Mouse (Mus musculus) E14TG2a.4 (cell line): ENCODE measurements around the gene Cfap77.

Source experiments
- H3K27me3 ChIP-seq: 2 replicates; pipeline ENCODE4 v1.6.1; 2014; ENCODE audit warnings: low read length, control low read depth; ENCODE audit not compliant: insufficient read depth
- H3K36me3 ChIP-seq: 2 replicates; pipeline ENCODE4 v1.6.1; 2014; ENCODE audit warnings: low read length, control low read depth; ENCODE audit not compliant: insufficient read depth
- H3K4me1 ChIP-seq: replicated peaks from 2 replicates; pipeline ENCODE4 v1.6.1; 2014; ENCODE audit warnings: low read depth, low read length, control low read depth
- H3K4me3 ChIP-seq: replicated peaks from 2 replicates; pipeline ENCODE4 v1.5.1; 2014; ENCODE audit warnings: mild to moderate bottlenecking, low read length
- H3K9me3 ChIP-seq: 2 replicates; pipeline ENCODE4 v1.6.1; 2014; ENCODE audit warnings: low read length, control low read depth
- CTCF ChIP-seq: conservative IDR thresholded peaks from 2 replicates; pipeline ENCODE4 v1.5.1; 2014; ENCODE audit warnings: low read length
- NANOG ChIP-seq: IDR thresholded peaks from 2 replicates; pipeline ENCODE4 v1.6.1; 2014; ENCODE audit warnings: borderline replicate concordance, low read length, mixed read lengths
- POU5F1 ChIP-seq: IDR thresholded peaks from 2 replicates; pipeline ENCODE4 v1.6.1; 2014; ENCODE audit warnings: low read length, borderline replicate concordance

Cfap77 gene

DNA sequence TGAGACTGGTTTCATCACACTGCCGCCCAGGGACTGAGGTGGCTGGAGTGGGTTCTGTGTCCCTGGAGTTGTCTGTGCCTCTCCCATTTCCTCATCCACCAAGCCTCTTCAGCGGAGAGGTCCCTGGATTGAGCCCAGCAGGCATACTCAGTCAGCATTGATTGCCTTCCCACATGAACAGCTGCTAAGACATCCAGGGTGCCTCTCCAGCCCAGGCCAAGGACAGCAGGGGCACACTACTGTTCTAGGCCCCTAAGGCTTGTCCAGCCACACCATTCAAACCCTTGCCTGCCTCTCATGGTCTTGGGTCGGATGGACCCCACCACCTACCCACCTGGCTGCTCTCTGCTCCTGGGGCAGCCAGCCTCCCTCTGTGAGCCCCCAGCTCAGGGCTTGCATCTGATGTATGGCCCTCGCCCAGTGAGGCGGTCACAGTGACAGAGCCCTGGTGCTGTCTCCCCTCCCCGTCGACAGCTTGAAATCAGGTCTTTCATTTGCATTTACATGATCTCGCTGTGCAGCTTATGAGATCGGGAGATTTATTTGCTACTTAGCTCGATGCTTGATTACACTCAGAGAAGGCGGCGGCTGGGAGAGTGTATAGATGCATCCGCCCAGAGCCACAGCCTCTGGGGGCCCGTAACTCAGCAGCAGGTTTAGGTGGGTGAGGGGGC is 57.6 kb downstream of the Cfap77 start:
- Histone ChIP-seq H3K9me3 (no peaks in the 10 kb centered on the region), H3K27me3 (0 out of 2 replicates have a peak, but pooled peaks cover 4% of the 10 kb centered on the region), H3K4me1 (peaks cover 7% of the 10 kb centered on the region), H3K36me3 (no peaks in the 10 kb centered on the region), H3K4me3 (peak overlapping the region; percentile 20; the same call in 1 of the 2 replicates)
- TF ChIP-seq NANOG (no peak), CTCF (no peak), POU5F1 (no peak)

DNA sequence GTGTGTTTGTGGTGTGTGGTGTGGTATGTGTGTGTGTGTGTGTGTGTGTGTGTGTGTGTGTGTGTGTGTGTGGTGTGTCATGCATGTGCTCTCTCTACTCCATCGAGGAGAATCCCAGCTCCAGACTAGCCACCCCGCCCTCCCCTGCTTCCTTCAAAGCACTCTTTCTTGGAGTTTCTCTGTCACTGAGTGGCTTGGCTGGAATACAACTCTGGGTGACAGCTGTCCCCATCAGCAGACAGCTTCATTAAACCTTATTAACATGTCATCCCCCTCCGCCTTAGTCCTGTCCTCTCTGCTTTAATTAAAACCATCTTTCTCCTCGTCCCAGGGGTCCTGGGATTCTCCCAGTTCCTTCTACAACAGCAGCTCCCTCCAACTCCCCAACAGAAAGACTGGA is 59.4 kb downstream of the Cfap77 start:
- Histone ChIP-seq H3K9me3 (no peaks in the 10 kb centered on the region), H3K4me3 (no peak overlapping the region), H3K4me1 (peaks cover 7% of the 10 kb centered on the region), H3K27me3 (no peaks in the 10 kb centered on the region), H3K36me3 (no peaks in the 10 kb centered on the region)
- TF ChIP-seq CTCF = no peak

DNA sequence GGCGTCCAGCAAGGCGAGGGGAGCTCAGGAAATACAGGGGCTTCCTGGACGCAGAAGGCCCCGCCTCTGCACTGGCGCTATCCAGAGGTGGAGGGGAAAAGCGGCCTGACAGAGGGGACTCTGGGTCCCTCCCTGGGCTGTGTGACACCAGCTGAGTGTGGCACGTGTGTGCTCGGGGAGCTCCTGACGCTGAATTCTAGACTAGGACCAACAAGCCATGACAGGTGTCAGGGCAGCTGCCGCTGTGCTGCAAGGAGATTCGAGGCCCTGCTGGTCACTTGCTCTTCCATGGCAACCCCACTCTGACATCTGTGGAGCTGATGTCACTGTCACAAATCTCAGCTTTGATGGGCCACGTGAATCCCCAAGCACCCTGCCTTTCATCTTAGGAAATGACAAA is 60.9 kb downstream of the Cfap77 start:
- no peaks in the 10 kb centered on the region for H3K27me3 ChIP-seq
- TF ChIP-seq NANOG (no peak), CTCF (no peak), POU5F1 (no peak)
- H3K9me3 ChIP-seq = no peaks in the 10 kb centered on the region
- no peaks in the 10 kb centered on the region for H3K36me3 ChIP-seq
- no peak overlapping the region for H3K4me3 ChIP-seq
- H3K4me1 ChIP-seq = peaks cover 15% of the 10 kb centered on the region

DNA sequence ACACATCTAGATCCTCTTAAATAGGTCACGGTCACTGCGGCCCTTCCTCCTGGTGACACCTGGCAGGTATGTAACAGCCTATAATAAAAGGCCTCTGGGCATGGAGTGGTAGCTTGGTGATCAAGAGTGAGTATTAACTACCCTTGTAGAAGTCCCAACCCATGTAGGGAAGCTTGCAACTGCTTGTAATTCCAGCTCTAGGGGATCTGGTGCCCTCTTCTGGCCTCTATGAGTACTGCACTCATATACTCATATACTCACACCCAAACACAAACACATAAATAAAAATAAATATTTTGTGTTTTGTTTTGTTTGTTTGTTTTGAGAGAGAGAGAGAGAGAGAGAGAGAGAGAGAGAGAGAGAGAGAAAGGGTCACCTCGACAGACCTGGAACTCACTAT is 66.1 kb downstream of the Cfap77 start:
- H3K4me3 ChIP-seq = no peak overlapping the region
- TF ChIP-seq POU5F1 (no peak), NANOG (no peak), CTCF (peak; percentile 78)
- H3K27me3 ChIP-seq = peaks cover 14% of the 10 kb centered on the region
- H3K36me3 ChIP-seq = no peaks in the 10 kb centered on the region
- no peaks in the 10 kb centered on the region for H3K9me3 ChIP-seq
- H3K4me1 ChIP-seq = peaks cover 15% of the 10 kb centered on the region

DNA sequence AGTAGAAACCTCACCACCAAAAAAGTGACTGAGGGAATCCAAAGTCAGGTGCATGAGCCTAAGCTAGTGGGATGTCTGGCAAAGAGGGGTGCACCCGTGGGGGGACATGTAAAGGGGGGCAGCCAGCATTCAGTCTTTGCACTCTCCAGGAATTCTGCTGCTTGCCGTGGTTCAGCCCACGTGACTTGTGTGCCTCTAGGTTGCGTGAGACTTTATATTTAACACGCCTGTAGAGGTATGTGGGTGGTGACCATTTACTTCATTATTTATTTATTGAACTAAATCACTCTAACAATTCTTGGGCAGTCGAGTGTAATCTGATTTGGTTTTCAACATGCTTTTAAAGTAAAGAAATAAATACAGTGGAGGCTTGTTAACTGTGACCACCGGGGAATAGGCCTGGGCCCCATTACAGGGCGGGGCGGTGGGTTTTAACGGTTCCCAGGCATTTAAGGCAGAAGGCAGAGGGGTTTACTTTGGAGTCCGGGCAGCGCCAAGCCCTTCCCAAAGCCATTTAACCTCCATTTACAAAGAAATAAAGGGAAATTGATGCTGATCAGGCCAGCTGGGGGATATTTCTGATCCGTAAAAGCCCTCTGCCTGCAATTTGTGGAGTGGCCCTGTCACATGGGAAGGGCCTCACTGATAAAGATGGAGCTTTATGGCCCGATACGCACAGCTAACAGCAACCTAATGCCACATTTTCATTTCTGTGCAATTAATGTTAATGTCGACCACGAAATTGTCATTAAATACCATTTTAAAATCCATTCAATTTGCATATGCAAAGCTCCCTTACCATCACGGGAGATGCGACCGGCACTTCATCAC is 74.6 kb downstream of the Cfap77 start:
- TF ChIP-seq CTCF = no peak
- no peak for TF ChIP-seq POU5F1
- TF ChIP-seq NANOG = no peak
- Histone ChIP-seq H3K4me1 (peaks cover 8% of the 10 kb centered on the region; the same call in 1 of the 2 replicates), H3K9me3 (no peaks in the 10 kb centered on the region), H3K27me3 (peaks cover 17% of the 10 kb centered on the region), H3K4me3 (no peak overlapping the region), H3K36me3 (no peaks in the 10 kb centered on the region)

DNA sequence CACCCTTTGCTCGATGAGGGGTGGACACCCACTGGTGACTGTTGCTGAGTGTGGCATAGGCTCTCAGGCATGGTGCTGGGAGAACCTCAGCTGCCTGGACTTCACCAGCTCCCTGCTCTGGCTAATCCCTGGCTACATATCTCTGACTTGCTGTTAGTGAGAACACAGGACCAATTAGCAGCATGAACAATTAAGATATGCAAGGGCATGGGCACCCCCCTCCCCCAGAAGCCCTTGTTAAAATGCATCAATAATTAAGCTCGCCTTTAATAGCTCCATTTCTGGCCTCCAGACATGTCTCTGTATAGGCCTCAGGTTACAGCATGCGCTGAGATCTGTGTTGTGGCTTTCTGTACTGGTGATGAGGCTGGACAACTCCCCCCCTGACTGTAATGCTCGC is 76.4 kb downstream of the Cfap77 start:
- H3K4me1 ChIP-seq = peaks cover 26% of the 10 kb centered on the region
- H3K9me3 ChIP-seq = no peaks in the 10 kb centered on the region
- no peak for TF ChIP-seq NANOG
- TF ChIP-seq CTCF = no peak
- TF ChIP-seq POU5F1 = no peak
- no peak overlapping the region for H3K4me3 ChIP-seq
- H3K36me3 ChIP-seq = no peaks in the 10 kb centered on the region
- peaks cover 26% of the 10 kb centered on the region for H3K27me3 ChIP-seq

DNA sequence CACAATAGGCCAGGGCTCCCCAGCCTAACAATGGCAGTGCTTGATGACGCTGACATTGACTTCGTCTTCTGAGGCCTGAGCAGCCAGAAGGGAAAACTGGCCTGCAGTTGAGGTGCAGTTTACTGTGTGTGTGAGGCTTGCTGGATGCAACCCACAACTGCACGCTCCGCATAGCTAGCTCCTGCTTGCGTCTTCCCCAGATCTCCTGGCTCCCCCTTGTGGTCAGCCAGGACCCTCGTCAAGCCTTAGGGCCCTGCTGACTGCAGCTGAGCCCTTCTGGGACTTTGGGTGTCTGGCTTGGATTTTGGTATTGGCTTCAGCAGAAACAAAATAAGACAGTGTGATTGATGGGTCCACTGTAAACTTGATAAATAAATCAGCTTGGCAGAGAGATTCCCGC is 78.2 kb downstream of the Cfap77 start:
- Histone ChIP-seq H3K36me3 (no peaks in the 10 kb centered on the region), H3K9me3 (no peaks in the 10 kb centered on the region), H3K4me3 (no peak overlapping the region), H3K27me3 (peaks cover 34% of the 10 kb centered on the region), H3K4me1 (peaks cover 35% of the 10 kb centered on the region)
- TF ChIP-seq CTCF = peak; percentile 69
- TF ChIP-seq POU5F1 = no peak

DNA sequence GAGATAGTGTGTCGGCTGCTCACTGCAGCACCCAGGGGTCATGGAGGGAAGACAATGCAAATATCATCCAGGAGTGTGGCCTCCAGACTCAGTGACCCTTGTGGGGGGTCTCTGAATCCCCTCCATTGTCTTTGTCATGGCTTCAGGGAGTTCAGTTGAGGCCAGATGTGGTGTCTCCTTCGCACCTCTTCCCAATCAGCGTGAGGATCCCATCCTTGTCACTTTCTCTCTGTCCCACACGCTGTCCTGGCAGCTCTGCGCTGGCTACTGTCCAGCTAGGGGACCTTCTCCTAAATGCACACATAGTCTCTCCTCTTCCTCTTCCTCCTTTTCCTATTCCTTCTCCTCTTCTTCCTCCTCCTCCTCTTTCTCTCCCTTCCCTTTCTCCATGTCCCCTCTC is 79.3 kb downstream of the Cfap77 start:
- no peaks in the 10 kb centered on the region for H3K36me3 ChIP-seq
- TF ChIP-seq CTCF = no peak
- no peak for TF ChIP-seq POU5F1
- no peak for TF ChIP-seq NANOG
- H3K9me3 ChIP-seq = no peaks in the 10 kb centered on the region
- peaks cover 41% of the 10 kb centered on the region for H3K27me3 ChIP-seq
- H3K4me1 ChIP-seq = peaks cover 33% of the 10 kb centered on the region
- no peak overlapping the region for H3K4me3 ChIP-seq

DNA sequence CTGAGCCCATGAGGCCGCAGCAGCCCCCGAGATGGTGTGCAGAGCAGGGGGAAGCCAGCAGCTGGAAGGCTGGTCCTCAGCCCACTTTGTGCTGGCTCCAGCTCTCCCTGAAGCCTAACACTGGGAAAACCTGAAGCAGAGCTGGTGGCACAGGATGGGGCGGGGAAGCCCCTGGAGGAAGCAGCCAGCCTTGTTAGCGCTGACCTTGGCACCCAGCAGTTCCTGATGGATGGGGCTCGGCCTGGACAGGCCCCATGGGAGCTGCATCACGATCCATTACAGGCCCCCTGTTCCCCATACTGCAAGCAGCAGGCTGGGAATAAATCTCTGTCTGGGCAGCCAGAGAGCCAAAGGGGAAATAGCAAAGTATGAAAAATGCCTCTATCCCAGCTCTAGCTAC is 80.3 kb downstream of the Cfap77 start:
- Histone ChIP-seq H3K4me1 (peaks cover 33% of the 10 kb centered on the region), H3K36me3 (no peaks in the 10 kb centered on the region), H3K4me3 (peak overlapping the region; percentile 68), H3K27me3 (peaks cover 48% of the 10 kb centered on the region), H3K9me3 (no peaks in the 10 kb centered on the region)
- TF ChIP-seq CTCF (no peak), NANOG (0 out of 2 replicates have a peak, but pooled peaks have one; percentile 17)
